Mouse (Mus musculus): Measurements from ENCODE around the gene Ica1. TPM values are rescaled to one million over a fixed set of nuclear protein-coding genes. Genes with fewer than 3 reads are reported as not detected.

The Ica1 gene
- total and polyA plus RNA-seq, 3 experiments: 0.36 TPM; not detected in 2

DNA sequence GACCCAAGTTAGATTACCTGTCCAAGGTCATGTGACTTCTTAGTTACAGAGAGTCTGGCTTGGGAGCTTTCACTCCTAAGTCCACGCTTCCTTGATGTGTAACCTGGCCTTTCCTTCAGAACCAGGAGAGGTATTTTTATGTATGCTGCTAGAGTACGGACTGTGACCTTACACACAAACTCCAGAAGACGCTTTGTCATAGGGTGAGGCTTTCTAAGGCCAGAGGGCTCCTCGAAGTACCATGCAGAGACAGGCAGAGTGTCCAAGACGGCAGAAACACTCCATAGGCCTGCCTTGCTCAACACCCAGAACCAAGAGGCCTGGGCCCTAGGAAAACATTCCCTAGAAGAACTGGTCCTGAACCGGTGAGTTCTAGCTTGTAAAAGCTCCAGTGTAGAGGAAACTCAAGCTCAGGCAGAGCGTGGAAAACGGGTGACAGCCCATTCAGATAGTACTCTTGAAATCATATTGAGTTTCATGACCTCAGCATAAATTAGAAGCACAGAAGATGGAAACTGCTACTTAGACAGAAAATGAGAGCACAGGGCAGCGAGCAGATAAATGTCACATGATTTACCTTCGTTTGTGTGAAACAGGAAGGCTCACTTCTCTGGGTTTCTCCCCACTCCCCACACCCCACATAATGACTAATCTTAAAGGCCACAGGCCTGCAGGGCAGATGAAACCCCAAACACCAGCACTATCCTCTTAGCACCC is 129.9 kb downstream of the Ica1 start (continued):
- TF ChIP-seq KAT2A (conservative IDR thresholded peaks at IDR 0.05; ENCODE audit: low read depth, low read length): no peak
- peak; percentile 91 to 93 for TF ChIP-seq EP300 (IDR thresholded peaks at IDR 0.05; ENCODE audit: low read depth in 1 of 2, low read length in 2 of 2)
- no peak; the same call in 1 of the 2 replicates for TF ChIP-seq MAX (IDR thresholded peaks at IDR 0.05; ENCODE audit: low read length)
- peak; percentile 56; the same call in 1 of the 2 replicates for TF ChIP-seq MXI1 (IDR thresholded peaks at IDR 0.05; ENCODE audit: low read depth, low read length)
- no peak for TF ChIP-seq JUND (IDR thresholded peaks at IDR 0.05; ENCODE audit: low read depth, low read length)
- TF ChIP-seq CHD1 (IDR thresholded peaks at IDR 0.05; ENCODE audit: low read depth, low read length): no peak
- no peak for TF ChIP-seq MYC (IDR thresholded peaks at IDR 0.05; ENCODE audit: low read depth, low read length)
- peak; percentile 93 for TF ChIP-seq GATA1 (IDR thresholded peaks at IDR 0.05; ENCODE audit: low read depth, low read length)
- TF ChIP-seq TCF12 (IDR thresholded peaks at IDR 0.05; ENCODE audit: low read depth, low read length): peak; percentile 90
- no peak for TF ChIP-seq UBTF (IDR thresholded peaks at IDR 0.05; ENCODE audit: borderline replicate concordance, insufficient read depth, low read depth, low read length)
- TF ChIP-seq POLR2AphosphoS2 (IDR thresholded peaks at IDR 0.05; ENCODE audit: low read length): no peak
- no peak for TF ChIP-seq ZMIZ1 (IDR thresholded peaks at IDR 0.05; ENCODE audit: low read depth, low read length)
- TF ChIP-seq ETS1 (IDR thresholded peaks at IDR 0.05; ENCODE audit: low read depth, low read length): peak; percentile 95
- no peak for TF ChIP-seq NELFE (IDR thresholded peaks at IDR 0.05; ENCODE audit: low read depth, low read length)
- no peak for TF ChIP-seq GABPA (IDR thresholded peaks at IDR 0.05; ENCODE audit: low read depth, low read length)
- peak; percentile 85 for TF ChIP-seq USF1 (IDR thresholded peaks at IDR 0.05; ENCODE audit: low read depth, low read length)
- TF ChIP-seq MYB (IDR thresholded peaks at IDR 0.05; ENCODE audit: low read depth, low read length): no peak
- peak; percentile 83 for TF ChIP-seq TAL1 (IDR thresholded peaks at IDR 0.05; ENCODE audit: low read length)
- TF ChIP-seq ZNF384 (IDR thresholded peaks at IDR 0.05; ENCODE audit: low read depth, low read length): no peak

DNA sequence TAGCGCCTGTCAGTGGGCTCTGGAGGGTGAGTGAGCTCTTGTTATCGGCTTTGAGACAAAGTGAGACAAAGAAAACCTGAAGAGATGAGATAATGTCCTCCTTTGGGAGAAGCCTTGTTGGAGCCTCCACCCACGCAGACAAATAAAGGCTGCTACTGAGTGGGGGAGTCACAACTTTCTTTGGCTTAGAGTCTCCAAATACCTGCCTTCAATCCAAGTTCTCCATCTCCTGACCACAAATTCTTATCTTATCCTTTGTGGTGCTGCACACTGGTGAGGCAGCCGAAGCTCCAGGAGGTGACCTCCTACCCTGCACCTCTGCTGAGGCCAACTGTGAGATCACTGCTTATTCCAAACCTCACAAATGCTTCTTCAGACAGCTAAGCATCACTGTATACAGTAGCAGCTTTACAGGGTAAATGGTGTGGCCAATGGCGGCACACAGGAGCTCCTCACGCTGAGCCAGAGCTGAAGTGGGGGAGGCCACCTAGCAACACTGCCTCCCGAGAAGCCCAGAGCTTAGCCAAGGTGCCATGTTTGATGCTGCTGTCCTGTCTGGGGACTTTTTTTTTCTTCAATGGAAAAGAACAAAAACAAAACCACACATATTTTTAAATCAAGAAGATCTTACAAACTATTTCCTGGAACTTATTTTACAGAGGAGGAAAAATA is 130.6 kb downstream of the Ica1 start:
- H3K4me1 ChIP-seq (ENCODE audit: control insufficient read depth in 1 of 2, insufficient read depth in 2 of 2, low read length in 2 of 2): peaks cover 8 to 32% of the 10 kb centered on the region in 2 experiments
- peak overlapping the region; percentile 94 for H3K27ac ChIP-seq (ENCODE audit: control insufficient read depth, low read depth, low read length)
- H3K27me3 ChIP-seq (ENCODE audit: control insufficient read depth in 1 of 2, insufficient read depth in 2 of 2, low read length in 2 of 2): no peaks in the 10 kb centered on the region
- H3K9ac ChIP-seq (ENCODE audit: control insufficient read depth, low read depth, low read length, poor library complexity, severe bottlenecking): peak overlapping the region; percentile 70
- H3K79me2 ChIP-seq (ENCODE audit: control insufficient read depth, insufficient read depth, low read length, poor library complexity): no peaks in the 10 kb centered on the region
- H3K9me3 ChIP-seq (replicated peaks; ENCODE audit: insufficient read depth, low read length): no peaks in the 10 kb centered on the region
- H3K36me3 ChIP-seq (ENCODE audit: control insufficient read depth in 1 of 2, insufficient read depth in 2 of 2, low read length in 2 of 2): peaks cover 0 to 32% of the 10 kb centered on the region in 2 experiments; a peak in 2 of 4 replicates
- peak; percentile 86 for DNase-seq (ENCODE audit: low read depth, low spot score)
- peak overlapping the region; percentile 40 to 44 for H3K4me3 ChIP-seq (ENCODE audit: control insufficient read depth in 1 of 2, insufficient read depth in 1 of 2, low read depth in 2 of 2, low read length in 2 of 2)
- TF ChIP-seq CHD2 (IDR thresholded peaks at IDR 0.05; ENCODE audit: low read length): no peak
- TF ChIP-seq TBP (IDR thresholded peaks at IDR 0.05; ENCODE audit: low read depth, low read length): no peak
- peak; percentile 93 for TF ChIP-seq GATA1 (IDR thresholded peaks at IDR 0.05; ENCODE audit: low read depth, low read length)
- no peak for TF ChIP-seq ZC3H11A (IDR thresholded peaks at IDR 0.05; ENCODE audit: low read depth, low read length)
- TF ChIP-seq MXI1 (IDR thresholded peaks at IDR 0.05; ENCODE audit: low read depth, low read length): peak; percentile 37; the same call in 1 of the 2 replicates
- no peak for TF ChIP-seq NRF1 (IDR thresholded peaks at IDR 0.05; ENCODE audit: insufficient read depth, low read depth, low read length, poor library complexity, severe bottlenecking)
- TF ChIP-seq USF2 (IDR thresholded peaks at IDR 0.05; ENCODE audit: borderline replicate concordance in 1 of 2, insufficient read depth in 1 of 2, low read depth in 1 of 2, low read length in 2 of 2): no peak
- TF ChIP-seq POLR2AphosphoS2 (IDR thresholded peaks at IDR 0.05; ENCODE audit: low read length): no peak
- TF ChIP-seq MAFK (IDR thresholded peaks at IDR 0.05; ENCODE audit: borderline replicate concordance, low read depth, low read length): peak; percentile 33; the same call in 1 of the 2 replicates
- peak; percentile 86; the same call in 1 of the 2 replicates for TF ChIP-seq ETS1 (IDR thresholded peaks at IDR 0.05; ENCODE audit: low read depth, low read length)
- TF ChIP-seq KAT2A (conservative IDR thresholded peaks at IDR 0.05; ENCODE audit: low read depth, low read length): no peak
- TF ChIP-seq SIN3A (IDR thresholded peaks at IDR 0.05; ENCODE audit: low read length): peak; percentile 67
- TF ChIP-seq ZNF384 (IDR thresholded peaks at IDR 0.05; ENCODE audit: low read depth, low read length): no peak
- TF ChIP-seq ELF1 (IDR thresholded peaks at IDR 0.05; ENCODE audit: low read depth, low read length): no peak
- no peak for TF ChIP-seq UBTF (IDR thresholded peaks at IDR 0.05; ENCODE audit: borderline replicate concordance, insufficient read depth, low read depth, low read length)
- TF ChIP-seq EP300 (IDR thresholded peaks at IDR 0.05; ENCODE audit: low read depth in 1 of 2, low read length in 2 of 2): peak; percentile 89 to 92
- TF ChIP-seq MYC (IDR thresholded peaks at IDR 0.05; ENCODE audit: low read depth, low read length): no peak
- peak; percentile 91 for TF ChIP-seq TCF12 (IDR thresholded peaks at IDR 0.05; ENCODE audit: low read depth, low read length)
- peak; percentile 81 for TF ChIP-seq TAL1 (IDR thresholded peaks at IDR 0.05; ENCODE audit: low read length)
- TF ChIP-seq CHD1 (IDR thresholded peaks at IDR 0.05; ENCODE audit: low read depth, low read length): no peak
- no peak for TF ChIP-seq E2F4 (IDR thresholded peaks at IDR 0.05; ENCODE audit: borderline replicate concordance, low read depth, low read length)
- TF ChIP-seq ZMIZ1 (IDR thresholded peaks at IDR 0.05; ENCODE audit: low read depth, low read length): no peak
- no peak for TF ChIP-seq POLR2AphosphoS5 (IDR thresholded peaks at IDR 0.05; ENCODE audit: borderline replicate concordance, low read depth, low read length)
